In genomic region chr6:51472213-51472612, GRCm38 (mm10) we compare ENCODE assay signal across 8 mouse cellular contexts. TPM values are rescaled to one million over a fixed set of nuclear protein-coding genes. Genes with fewer than 3 reads are reported as not detected.
DNase-seq lines count a peak whose midpoint lies in the region; ATAC-seq and TF ChIP-seq lines count a peak whose summit lies in the region.

No protein-coding gene starts in this region.

- H3K79me3 ChIP-seq in C2C12 (ENCODE audit: low read depth): peaks cover 85% of the 10 kb centered on the region

- intact Hi-C loops in gastrocnemius, adult 2 months (cut with DNase I): loop anchor here (5.0 kb wide), 1 partner anchor 750 kb away; the partner anchor contains the start of gene Hoxa7
- intact Hi-C loops in left cerebral cortex, postnatal 10 days (cut with DNase I): loop anchor here (10.0 kb wide), 1 partner anchor 383 kb away; no protein-coding TSS in a partner anchor

- H3K79me2 ChIP-seq in C2C12 (ENCODE audit: control insufficient read depth, insufficient read depth): peaks cover 93% of the 10 kb centered on the region

- peak overlapping the region; percentile 99; the same call in 1 of the 2 replicates for H3K27ac ChIP-seq in gastrocnemius, adult 2 months
- H3K27ac ChIP-seq in forebrain, embryonic 14.5 days (ENCODE audit: low read depth, low read length): no peak overlapping the region
- H3K27ac ChIP-seq in liver, embryonic 13.5 days: peak overlapping the region; percentile 13; the same call in 1 of the 2 replicates
- no peak overlapping the region for H3K27ac ChIP-seq in cerebellum, adult 2 months (ENCODE audit: insufficient read depth, low read length)

- peak overlapping the region; percentile 81 for H3K4me3 ChIP-seq in gastrocnemius, adult 2 months
- H3K4me3 ChIP-seq in C2C12 (ENCODE audit: insufficient read depth, poor library complexity, severe bottlenecking): peak overlapping the region; percentile 97
- H3K4me3 ChIP-seq in forebrain, embryonic 14.5 days (ENCODE audit: low read depth, low read length): peak overlapping the region; percentile 100
- peak overlapping the region; percentile 97 for H3K4me3 ChIP-seq in liver, embryonic 13.5 days (replicated peaks)
- no peak overlapping the region for H3K4me3 ChIP-seq in cerebellum, adult 2 months (replicated peaks; ENCODE audit: insufficient read depth, low read depth, low read length)

- TF ChIP-seq POLR2A in cerebellum, adult 2 months (IDR thresholded peaks at IDR 0.05; ENCODE audit: borderline replicate concordance, insufficient read depth, low read length): no peak

- DNase-seq in gastrocnemius, adult 2 months: no peak
- no peak for DNase-seq in gastrocnemius, adult 8-10 months (ENCODE audit: low spot score in 2 of 2)
- no peak for DNase-seq in forebrain, embryonic 14.5 days (ENCODE audit: low spot score)
- no peak for DNase-seq in liver, embryonic 13.5 days
- no peak for DNase-seq in cerebellum, adult 2 months
- no peak for DNase-seq in left cerebral cortex, postnatal 10 days (ENCODE audit: extremely low spot score in 1 of 2, low spot score in 2 of 2)
- no peak for DNase-seq in urinary bladder, adult 2 months (ENCODE audit: low spot score)

- no peak for ATAC-seq in forebrain, embryonic 14.5 days
- ATAC-seq in liver, embryonic 13.5 days (ENCODE audit: low read depth): no peak

- peak overlapping the region; percentile 4 for H3ac ChIP-seq in C2C12 (ENCODE audit: control insufficient read depth, insufficient read length, low read depth)

- peak overlapping the region; percentile 81 for H3K4me2 ChIP-seq in forebrain, embryonic 14.5 days (ENCODE audit: low read length)
- H3K4me2 ChIP-seq in liver, embryonic 13.5 days: peak overlapping the region; percentile 72

- H3K9me3 ChIP-seq in forebrain, embryonic 14.5 days (replicated peaks; ENCODE audit: control insufficient read depth, low read length): no peaks in the 10 kb centered on the region
- H3K9me3 ChIP-seq in liver, embryonic 13.5 days (replicated peaks): no peaks in the 10 kb centered on the region

- no peak for TF ChIP-seq CTCF in gastrocnemius, adult 2 months (IDR thresholded peaks at IDR 0.05)
- no peak for TF ChIP-seq CTCF in C2C12 (IDR thresholded peaks at IDR 0.05; ENCODE audit: control insufficient read depth, insufficient read depth, insufficient read length)
- TF ChIP-seq CTCF in cerebellum, adult 2 months (IDR thresholded peaks at IDR 0.05; ENCODE audit: borderline replicate concordance, insufficient read depth, low read depth, low read length): no peak

- peaks cover 19% of the 10 kb centered on the region for H3K4me1 ChIP-seq in forebrain, embryonic 14.5 days (ENCODE audit: control insufficient read depth, insufficient read depth, low read length)
- peaks cover 47% of the 10 kb centered on the region for H3K4me1 ChIP-seq in liver, embryonic 13.5 days (replicated peaks)
- no peaks in the 10 kb centered on the region for H3K4me1 ChIP-seq in cerebellum, adult 2 months (ENCODE audit: control insufficient read depth, insufficient read depth, low read length)

- H3K36me3 ChIP-seq in C2C12 (ENCODE audit: control insufficient read depth, insufficient read depth): peaks cover 69% of the 10 kb centered on the region
- peaks cover 48% of the 10 kb centered on the region for H3K36me3 ChIP-seq in forebrain, embryonic 14.5 days (ENCODE audit: control insufficient read depth, insufficient read depth, low read length)
- peaks cover 51% of the 10 kb centered on the region for H3K36me3 ChIP-seq in liver, embryonic 13.5 days

- 33% methylated on average over 4 of the region's 4 CpGs for WGBS in forebrain, embryonic 14.5 days
- 55% methylated on average over 4 of the region's 4 CpGs for WGBS in liver, embryonic 13.5 days (ENCODE audit: insufficient replicate concordance)
- WGBS in cerebellum, adult 2 months: 30% methylated on average over 4 of the region's 4 CpGs

- H3K27me3 ChIP-seq in C2C12 (ENCODE audit: control insufficient read depth, insufficient read depth, insufficient read length): no peaks in the 10 kb centered on the region
- H3K27me3 ChIP-seq in forebrain, embryonic 14.5 days (replicated peaks; ENCODE audit: control insufficient read depth, insufficient read depth, low read length): no peaks in the 10 kb centered on the region
- no peaks in the 10 kb centered on the region for H3K27me3 ChIP-seq in liver, embryonic 13.5 days
- H3K27me3 ChIP-seq in cerebellum, adult 2 months (ENCODE audit: control insufficient read depth, insufficient read depth, low read length): no peaks in the 10 kb centered on the region

- H3K9ac ChIP-seq in forebrain, embryonic 14.5 days (ENCODE audit: low read length): peak overlapping the region; percentile 100
- H3K9ac ChIP-seq in liver, embryonic 13.5 days: peak overlapping the region; percentile 100

TF ChIP-seq in C2C12, 6 proteins besides CTCF, POLR2A, EP300 and RAD21:
- TF ChIP-seq FOSL1 (IDR thresholded peaks at IDR 0.05; ENCODE audit: insufficient read depth, low read length, poor library complexity, severe bottlenecking) (no peak), MYOG (IDR thresholded peaks at IDR 0.05; ENCODE audit: control insufficient read depth, extremely low read depth, insufficient read length) (no peak), MYOD1 (IDR thresholded peaks at IDR 0.05; ENCODE audit: control insufficient read depth, insufficient read length, low read depth) (no peak), CEBPB (IDR thresholded peaks at IDR 0.05; ENCODE audit: low read depth) (no peak), USF1 (IDR thresholded peaks at IDR 0.05; ENCODE audit: low read depth) (no peak), MAX (IDR thresholded peaks at IDR 0.05) (no peak)

RNA-seq across cellular contexts. Expression of gene Cbx3, which starts 2.1 kb away (rescaled TPM):
- 10 to 100 TPM; 38.6 to 51.1 TPM for total RNA-seq in gastrocnemius, adult 2 months (2021)
- 10 to 100 TPM; 42.8 to 52.3 (median 46.3) TPM for total RNA-seq in gastrocnemius, adult 8-10 months (2022)
- 71.6 TPM for polyA plus RNA-seq in C2C12 (2012; fragmentation: generic; extraction: Trizol)
- polyA plus RNA-seq in forebrain, embryonic 14.5 days (2014; fragmentation: Nextera tagmentation; extraction: Ambion mirVana): 529 and 591 TPM in 2 replicates
- 285 and 331 TPM in 2 replicates for polyA plus RNA-seq in liver, embryonic 13.5 days (2015; fragmentation: Nextera tagmentation; extraction: Ambion mirVana)
- 87.6 and 91.4 TPM in 2 replicates for polyA plus RNA-seq in cerebellum, adult 2 months (2012; rRNA removed)
- total RNA-seq in left cerebral cortex, postnatal 10 days (2021): 100 to 1,000 TPM; 171 to 176 TPM
- 67.3 and 76.3 TPM in 2 replicates for polyA plus RNA-seq in urinary bladder, adult 2 months (2012; rRNA removed)

RNA-seq across cellular contexts. Expression of gene Hnrnpa2b1, which starts 2.5 kb away (rescaled TPM):
- 100 to 1,000 TPM; 290 to 399 TPM for total RNA-seq in gastrocnemius, adult 2 months (2021)
- 100 to 1,000 TPM; 250 to 326 (median 277) TPM for total RNA-seq in gastrocnemius, adult 8-10 months (2022)
- 459 TPM for polyA plus RNA-seq in C2C12 (2012; fragmentation: generic; extraction: Trizol)
- 874 and 967 TPM in 2 replicates for polyA plus RNA-seq in forebrain, embryonic 14.5 days (2014; fragmentation: Nextera tagmentation; extraction: Ambion mirVana)
- 966 and 1,238 TPM in 2 replicates for polyA plus RNA-seq in liver, embryonic 13.5 days (2015; fragmentation: Nextera tagmentation; extraction: Ambion mirVana)
- 629 and 642 TPM in 2 replicates for polyA plus RNA-seq in cerebellum, adult 2 months (2012; rRNA removed)
- total RNA-seq in left cerebral cortex, postnatal 10 days (2021): 100 to 1,000 TPM; 545 to 564 TPM
- 639 and 754 TPM in 2 replicates for polyA plus RNA-seq in urinary bladder, adult 2 months (2012; rRNA removed)

RNA-seq across cellular contexts. Expression of gene Nfe2l3, which starts 39.7 kb away (rescaled TPM):
- not detected for total RNA-seq in gastrocnemius, adult 2 months (2021)
- total RNA-seq in gastrocnemius, adult 8-10 months (2022): not detected
- polyA plus RNA-seq in C2C12 (2012; fragmentation: generic; extraction: Trizol): 0.19 TPM
- polyA plus RNA-seq in forebrain, embryonic 14.5 days (2014; fragmentation: Nextera tagmentation; extraction: Ambion mirVana): 10.8 and 14.3 TPM in 2 replicates
- polyA plus RNA-seq in liver, embryonic 13.5 days (2015; fragmentation: Nextera tagmentation; extraction: Ambion mirVana): 0.13 and 0.22 TPM in 2 replicates
- polyA plus RNA-seq in cerebellum, adult 2 months (2012; rRNA removed): 5.1 and 6.2 TPM in 2 replicates
- total RNA-seq in left cerebral cortex, postnatal 10 days (2021): 1 to 10 TPM; 4.4 to 6.9 TPM
- 38.2 and 49.5 TPM in 2 replicates for polyA plus RNA-seq in urinary bladder, adult 2 months (2012; rRNA removed)

RNA-seq across cellular contexts. Expression of gene Snx10, which starts 51.5 kb away (rescaled TPM):
- 1 to 10 TPM; 4.4 to 6.1 TPM for total RNA-seq in gastrocnemius, adult 2 months (2021)
- total RNA-seq in gastrocnemius, adult 8-10 months (2022): 10 to 100 TPM in 1 of 4 experiments, 1 to 10 TPM in 3; 6.1 to 11.6 (median 7.5) TPM
- polyA plus RNA-seq in C2C12 (2012; fragmentation: generic; extraction: Trizol): 1.1 TPM
- 44.4 and 61.5 TPM in 2 replicates for polyA plus RNA-seq in forebrain, embryonic 14.5 days (2014; fragmentation: Nextera tagmentation; extraction: Ambion mirVana)
- 5.0 and 6.7 TPM in 2 replicates for polyA plus RNA-seq in liver, embryonic 13.5 days (2015; fragmentation: Nextera tagmentation; extraction: Ambion mirVana)
- 45.6 and 45.7 TPM in 2 replicates for polyA plus RNA-seq in cerebellum, adult 2 months (2012; rRNA removed)
- total RNA-seq in left cerebral cortex, postnatal 10 days (2021): 100 to 1,000 TPM; 127 to 133 TPM
- polyA plus RNA-seq in urinary bladder, adult 2 months (2012; rRNA removed): 12.3 and 14.5 TPM in 2 replicates

Comparison
In these comparisons a context has a peak if more than half of its experiments do, and no peak if none do; other contexts are left out.
1. H3K27ac ChIP-seq: peak in gastrocnemius, adult 2 months (single experiment) and liver, embryonic 13.5 days (single experiment); none in forebrain, embryonic 14.5 days (single experiment) and cerebellum, adult 2 months (single experiment).